Mouse (Mus musculus): ENCODE measurements at regions not wholly inside any gene's neighbourhood (a gene's known extent, or its start where the extent isn't known, plus 50 kb on each side); places are given as distances from the start of the nearest gene placed in this dataset.

- ATAC-seq (replicated peaks; ENCODE audit: low FRiP score) (peak; percentile 47; the same call in 1 of the 2 replicates), DNase-seq (ENCODE audit: low spot score) (no peak)
- no peak overlapping the region for H3K27ac ChIP-seq (ENCODE audit: low read depth, low read length)
- 69% methylated on average over 12 of the region's 13 CpGs for WGBS
- no peaks in the 10 kb centered on the region for H3K9me3 ChIP-seq (ENCODE audit: control insufficient read depth, low read length)
- no peaks in the 10 kb centered on the region for H3K36me3 ChIP-seq (ENCODE audit: control insufficient read depth, insufficient read depth, low read length)
- no peak overlapping the region for H3K4me2 ChIP-seq (ENCODE audit: low read depth, low read length, severe bottlenecking)
- H3K4me1 ChIP-seq (replicated peaks; ENCODE audit: control insufficient read depth, insufficient read depth, low read length), result 0 out of 2 replicates have a peak, but pooled peaks cover 4% of the 10 kb centered on the region
- no peak overlapping the region for H3K4me3 ChIP-seq (ENCODE audit: low read depth, low read length)
- no peaks in the 10 kb centered on the region for H3K27me3 ChIP-seq (ENCODE audit: control insufficient read depth, insufficient read depth, low read length)
- H3K9ac ChIP-seq (ENCODE audit: low read length), result no peak overlapping the region
Observed at GRCm38 (mm10) chr6:140290109-140290508, 133.7 kb upstream of the Plekha5 start.

- H3K36me3 ChIP-seq (ENCODE audit: control insufficient read depth, insufficient read depth, low read length), result no peaks in the 10 kb centered on the region
- H3K27me3 ChIP-seq (ENCODE audit: control insufficient read depth, insufficient read depth, low read length), result no peaks in the 10 kb centered on the region
- WGBS, result 33% methylated on average over 8 of the region's 8 CpGs
- no peak for DNase-seq (ENCODE audit: low spot score)
- no peak overlapping the region for H3K4me2 ChIP-seq (ENCODE audit: low read depth, low read length, severe bottlenecking)
- H3K9ac ChIP-seq (ENCODE audit: low read length), result no peak overlapping the region
- 0 out of 2 replicates have a peak, but pooled peaks cover 4% of the 10 kb centered on the region for H3K4me1 ChIP-seq (replicated peaks; ENCODE audit: control insufficient read depth, insufficient read depth, low read length)
- no peaks in the 10 kb centered on the region for H3K9me3 ChIP-seq (ENCODE audit: control insufficient read depth, low read length)
- H3K4me3 ChIP-seq (ENCODE audit: low read depth, low read length), result no peak overlapping the region
- no peak overlapping the region for H3K27ac ChIP-seq (ENCODE audit: low read depth, low read length)
- ATAC-seq (replicated peaks; ENCODE audit: low FRiP score), result peak; percentile 32
Observed at GRCm38 (mm10) chr6:140288799-140289198, 135.1 kb upstream of the Plekha5 start.

GRCm38 (mm10) chr6:140282285-140282577, 141.6 kb upstream of the Plekha5 start:
- Histone ChIP-seq H3K4me2 (ENCODE audit: low read depth, low read length, severe bottlenecking) (no peak overlapping the region), H3K27me3 (ENCODE audit: control insufficient read depth, insufficient read depth, low read length) (no peaks in the 10 kb centered on the region), H3K36me3 (ENCODE audit: control insufficient read depth, insufficient read depth, low read length) (no peaks in the 10 kb centered on the region), H3K4me3 (ENCODE audit: low read depth, low read length) (no peak overlapping the region), H3K27ac (ENCODE audit: low read depth, low read length) (0 out of 2 replicates have a peak overlapping the region, but pooled peaks have one; percentile 18), H3K9me3 (ENCODE audit: control insufficient read depth, low read length) (no peaks in the 10 kb centered on the region), H3K4me1 (replicated peaks; ENCODE audit: control insufficient read depth, insufficient read depth, low read length) (peaks cover 2% of the 10 kb centered on the region; the same call in 1 of the 2 replicates), H3K9ac (ENCODE audit: low read length) (no peak overlapping the region)
- ATAC-seq (replicated peaks; ENCODE audit: low FRiP score) (peak; percentile 49), DNase-seq (ENCODE audit: low spot score) (no peak)
- WGBS, result 57% methylated on average over 7 of the region's 7 CpGs

GRCm38 (mm10) chr6:140281488-140282284, 142.2 kb upstream of the Plekha5 start:
- H3K27ac ChIP-seq (ENCODE audit: low read depth, low read length), result 0 out of 2 replicates have a peak overlapping the region, but pooled peaks have one; percentile 18
- ATAC-seq (replicated peaks; ENCODE audit: low FRiP score), result peak; percentile 42; the same call in 1 of the 2 replicates

GRCm38 (mm10) chr6:140280817-140281475, 142.9 kb upstream of the Plekha5 start:
- no peak overlapping the region for H3K4me3 ChIP-seq (ENCODE audit: low read depth, low read length)
- no peaks in the 10 kb centered on the region for H3K9me3 ChIP-seq (ENCODE audit: control insufficient read depth, low read length)
- no peak overlapping the region for H3K9ac ChIP-seq (ENCODE audit: low read length)
- ATAC-seq (replicated peaks; ENCODE audit: low FRiP score) (peak; percentile 53; the same call in 1 of the 2 replicates), DNase-seq (ENCODE audit: low spot score) (no peak)
- 63% methylated on average over 9 of the region's 9 CpGs for WGBS
- no peaks in the 10 kb centered on the region for H3K27me3 ChIP-seq (ENCODE audit: control insufficient read depth, insufficient read depth, low read length)
- peaks cover 2% of the 10 kb centered on the region; the same call in 1 of the 2 replicates for H3K4me1 ChIP-seq (replicated peaks; ENCODE audit: control insufficient read depth, insufficient read depth, low read length)
- no peaks in the 10 kb centered on the region for H3K36me3 ChIP-seq (ENCODE audit: control insufficient read depth, insufficient read depth, low read length)
- no peak overlapping the region for H3K4me2 ChIP-seq (ENCODE audit: low read depth, low read length, severe bottlenecking)
- no peak overlapping the region for H3K27ac ChIP-seq (ENCODE audit: low read depth, low read length)

More at GRCm38 (mm10) chr6:140281488-140282284, 142.2 kb upstream of the Plekha5 start:
- H3K4me3 ChIP-seq (ENCODE audit: low read depth, low read length), result no peak overlapping the region
- no peak overlapping the region for H3K9ac ChIP-seq (ENCODE audit: low read length)
- H3K36me3 ChIP-seq (ENCODE audit: control insufficient read depth, insufficient read depth, low read length), result no peaks in the 10 kb centered on the region
- 47% methylated on average over 17 of the region's 17 CpGs for WGBS
- H3K9me3 ChIP-seq (ENCODE audit: control insufficient read depth, low read length), result no peaks in the 10 kb centered on the region
- no peak overlapping the region for H3K4me2 ChIP-seq (ENCODE audit: low read depth, low read length, severe bottlenecking)
- DNase-seq (ENCODE audit: low spot score), result no peak
- no peaks in the 10 kb centered on the region for H3K27me3 ChIP-seq (ENCODE audit: control insufficient read depth, insufficient read depth, low read length)
- H3K4me1 ChIP-seq (replicated peaks; ENCODE audit: control insufficient read depth, insufficient read depth, low read length), result peaks cover 2% of the 10 kb centered on the region; the same call in 1 of the 2 replicates

GRCm38 (mm10) chr6:140279736-140280370, 144.0 kb upstream of the Plekha5 start:
- no peak for ATAC-seq (replicated peaks; ENCODE audit: low FRiP score)
- no peaks in the 10 kb centered on the region for H3K36me3 ChIP-seq (ENCODE audit: control insufficient read depth, insufficient read depth, low read length)
- no peak overlapping the region for H3K4me3 ChIP-seq (ENCODE audit: low read depth, low read length)
- WGBS, result 83% methylated on average over 8 of the region's 8 CpGs
- H3K4me2 ChIP-seq (ENCODE audit: low read depth, low read length, severe bottlenecking), result no peak overlapping the region
- H3K9me3 ChIP-seq (ENCODE audit: control insufficient read depth, low read length), result no peaks in the 10 kb centered on the region
- no peaks in the 10 kb centered on the region for H3K27me3 ChIP-seq (ENCODE audit: control insufficient read depth, insufficient read depth, low read length)
- DNase-seq (ENCODE audit: low spot score), result no peak
- no peak overlapping the region for H3K9ac ChIP-seq (ENCODE audit: low read length)
- H3K4me1 ChIP-seq (replicated peaks; ENCODE audit: control insufficient read depth, insufficient read depth, low read length), result peaks cover 2% of the 10 kb centered on the region; the same call in 1 of the 2 replicates
- H3K27ac ChIP-seq (ENCODE audit: low read depth, low read length), result no peak overlapping the region

GRCm38 (mm10) chr6:140278750-140279149, 145.1 kb upstream of the Plekha5 start:
- peaks cover 2% of the 10 kb centered on the region; the same call in 1 of the 2 replicates for H3K4me1 ChIP-seq (replicated peaks; ENCODE audit: control insufficient read depth, insufficient read depth, low read length)
- no peak for DNase-seq (ENCODE audit: low spot score)
- WGBS, result 75% methylated on average over 5 of the region's 5 CpGs
- H3K36me3 ChIP-seq (ENCODE audit: control insufficient read depth, insufficient read depth, low read length), result no peaks in the 10 kb centered on the region
- H3K27me3 ChIP-seq (ENCODE audit: control insufficient read depth, insufficient read depth, low read length), result no peaks in the 10 kb centered on the region
- H3K9ac ChIP-seq (ENCODE audit: low read length), result no peak overlapping the region
- no peak for ATAC-seq (replicated peaks; ENCODE audit: low FRiP score)
- H3K27ac ChIP-seq (ENCODE audit: low read depth, low read length), result no peak overlapping the region
- no peaks in the 10 kb centered on the region for H3K9me3 ChIP-seq (ENCODE audit: control insufficient read depth, low read length)
- no peak overlapping the region for H3K4me2 ChIP-seq (ENCODE audit: low read depth, low read length, severe bottlenecking)
- H3K4me3 ChIP-seq (ENCODE audit: low read depth, low read length), result no peak overlapping the region

- ATAC-seq (replicated peaks; ENCODE audit: low FRiP score) (no peak), DNase-seq (ENCODE audit: low spot score) (no peak)
- Histone ChIP-seq H3K27ac (ENCODE audit: low read depth, low read length) (no peak overlapping the region), H3K9me3 (ENCODE audit: control insufficient read depth, low read length) (no peaks in the 10 kb centered on the region), H3K27me3 (ENCODE audit: control insufficient read depth, insufficient read depth, low read length) (no peaks in the 10 kb centered on the region), H3K4me2 (ENCODE audit: low read depth, low read length, severe bottlenecking) (no peak overlapping the region), H3K4me1 (replicated peaks; ENCODE audit: control insufficient read depth, insufficient read depth, low read length) (no peaks in the 10 kb centered on the region), H3K9ac (ENCODE audit: low read length) (no peak overlapping the region), H3K4me3 (ENCODE audit: low read depth, low read length) (no peak overlapping the region), H3K36me3 (ENCODE audit: control insufficient read depth, insufficient read depth, low read length) (no peaks in the 10 kb centered on the region)
- WGBS, result 75% methylated on average over 6 of the region's 6 CpGs
Observed at GRCm38 (mm10) chr6:140270592-140270991, 153.3 kb upstream of the Plekha5 start.

Data from forebrain, embryonic 11.5 days (tissue).